Mouse (Mus musculus): ENCODE measurements around the gene Sorcs2.

DNA sequence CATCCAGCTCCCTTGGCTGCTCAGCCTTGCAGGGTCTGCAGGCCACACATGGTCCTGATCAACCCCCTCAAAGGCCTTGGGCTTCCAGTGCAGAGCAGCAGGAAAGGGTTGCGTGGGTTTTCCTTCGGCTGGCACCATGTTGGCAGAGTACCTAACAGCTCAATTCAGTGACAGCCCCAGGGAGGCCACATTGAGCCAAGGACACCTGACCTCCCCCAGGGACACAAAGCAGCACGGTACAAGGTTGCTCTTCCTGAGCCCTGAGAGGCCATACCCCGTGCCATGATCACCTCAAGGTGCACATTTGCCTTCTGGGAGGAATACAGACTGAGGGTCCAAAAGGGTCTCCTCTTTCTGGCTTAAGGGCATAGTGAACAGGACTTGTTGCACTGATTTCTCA lies 46.7 kb upstream of the Sorcs2 start:
- TF ChIP-seq CTCF (IDR thresholded peaks at IDR 0.05; ENCODE audit: extremely low read depth, insufficient read depth, insufficient read length, insufficient replicate concordance) (no peak), POLR2A (IDR thresholded peaks at IDR 0.05; ENCODE audit: low read depth, low read length) (no peak)

All from spleen, adult 2 months (tissue).